Mouse (Mus musculus) ES-E14 (cell line): ENCODE data around the gene Xbp1.

Experiments used
- CHD2 ChIP-seq: IDR thresholded peaks from 2 replicates; pipeline ENCODE4 v1.6.1; 2014; ENCODE audit warnings: mild to moderate bottlenecking, low read depth, low read length, inconsistent platforms
- MAFK ChIP-seq: IDR thresholded peaks from 2 replicates; pipeline ENCODE4 v1.6.1; 2014; ENCODE audit warnings: mild to moderate bottlenecking, low read depth, low read length, inconsistent platforms; ENCODE audit not compliant: insufficient read depth

GRCm38 (mm10) chr11:5498422-5498821 is 22.0 kb upstream of the Xbp1 start:
- TF ChIP-seq CHD2 (no peak), MAFK (no peak)
